Mouse (Mus musculus): ENCODE data around the gene Olfr1282.

DNA sequence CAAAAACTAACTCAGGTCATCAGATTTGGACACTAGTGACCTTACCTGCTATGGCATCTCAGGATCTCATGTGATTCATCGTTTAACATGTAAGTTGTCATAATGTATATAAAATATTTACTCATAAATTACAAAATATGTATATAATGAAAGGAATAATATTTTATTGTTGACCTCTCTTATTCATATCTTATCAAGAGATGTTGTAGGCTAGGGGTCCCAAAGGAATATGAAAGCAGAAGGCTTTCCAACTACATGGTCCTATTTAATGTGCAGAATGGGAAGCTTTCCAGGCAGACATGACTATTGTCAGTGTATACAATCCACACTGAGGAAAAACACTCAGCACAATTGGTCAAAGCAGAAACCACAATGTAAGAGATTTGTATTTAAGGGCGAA lies 30.6 kb upstream of the Olfr1282 start, which contains the start of gene Olfr1283:
- TF ChIP-seq GATA1 (IDR thresholded peaks at IDR 0.05; ENCODE audit: low read length) (no peak), TAL1 (IDR thresholded peaks at IDR 0.05; ENCODE audit: low read length) (no peak)

Data from erythroblast, embryonic 14.5 days (primary cell).